Mouse (Mus musculus) E14TG2a.4 (cell line): ENCODE measurements around the gene Hoxa4.

ENCODE experiments used
- H3K27me3 ChIP-seq: 2 replicates; pipeline ENCODE4 v1.6.1; 2014; ENCODE audit warnings: low read length, control low read depth; ENCODE audit not compliant: insufficient read depth
- H3K36me3 ChIP-seq: 2 replicates; pipeline ENCODE4 v1.6.1; 2014; ENCODE audit warnings: low read length, control low read depth; ENCODE audit not compliant: insufficient read depth
- H3K4me1 ChIP-seq: replicated peaks from 2 replicates; pipeline ENCODE4 v1.6.1; 2014; ENCODE audit warnings: low read depth, low read length, control low read depth
- H3K4me3 ChIP-seq: replicated peaks from 2 replicates; pipeline ENCODE4 v1.5.1; 2014; ENCODE audit warnings: mild to moderate bottlenecking, low read length
- H3K9me3 ChIP-seq: 2 replicates; pipeline ENCODE4 v1.6.1; 2014; ENCODE audit warnings: low read length, control low read depth
- CTCF ChIP-seq: conservative IDR thresholded peaks from 2 replicates; pipeline ENCODE4 v1.5.1; 2014; ENCODE audit warnings: low read length
- NANOG ChIP-seq: IDR thresholded peaks from 2 replicates; pipeline ENCODE4 v1.6.1; 2014; ENCODE audit warnings: borderline replicate concordance, low read length, mixed read lengths
- POU5F1 ChIP-seq: IDR thresholded peaks from 2 replicates; pipeline ENCODE4 v1.6.1; 2014; ENCODE audit warnings: low read length, borderline replicate concordance

Gene Hoxa4

DNA sequence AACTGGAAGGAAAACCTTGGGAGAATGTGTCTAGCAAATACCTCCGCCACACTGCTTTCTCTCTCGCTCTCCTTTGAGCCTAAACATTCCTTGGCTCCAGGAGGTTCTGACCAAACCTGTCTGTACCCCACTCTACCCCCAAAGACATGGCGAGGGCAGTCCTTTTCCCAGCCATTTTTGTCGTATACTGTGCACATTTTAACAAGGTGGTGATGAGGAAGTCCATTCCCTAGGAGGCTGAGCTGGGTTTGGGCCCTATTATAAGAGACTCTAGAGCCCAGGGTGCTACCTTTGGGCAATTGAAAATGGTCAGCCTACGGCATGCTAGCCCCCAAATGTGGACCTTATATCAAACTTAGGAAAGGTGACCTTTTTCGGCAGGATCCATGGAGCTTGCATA is 44.3 kb upstream of the Hoxa4 start:
- no peak for TF ChIP-seq POU5F1
- no peak for TF ChIP-seq CTCF
- TF ChIP-seq NANOG: no peak
- Histone ChIP-seq H3K36me3 (no peaks in the 10 kb centered on the region), H3K9me3 (no peaks in the 10 kb centered on the region; the same call in 1 of the 2 replicates), H3K4me1 (peaks cover 43% of the 10 kb centered on the region), H3K27me3 (peaks cover 95% of the 10 kb centered on the region), H3K4me3 (no peak overlapping the region)

DNA sequence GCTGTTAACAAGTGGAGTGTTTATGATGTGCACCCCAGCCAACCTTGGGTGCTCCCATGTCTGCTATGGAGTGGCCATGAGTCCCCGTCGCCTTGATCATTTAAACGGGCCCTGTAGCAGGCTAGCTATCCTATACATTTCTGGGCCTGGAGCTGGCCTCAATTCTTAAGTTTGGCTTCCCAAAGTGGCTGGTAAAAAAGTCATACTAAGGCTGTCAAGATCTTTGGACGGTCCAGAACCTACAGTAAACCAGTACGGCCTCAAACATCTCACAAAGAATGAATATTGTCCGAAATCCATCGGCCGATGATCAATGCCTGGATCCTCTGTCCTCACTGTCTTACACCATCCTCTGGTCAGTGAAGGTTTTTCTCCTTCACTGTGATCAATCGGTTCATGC is 43.7 kb upstream of the Hoxa4 start:
- Histone ChIP-seq H3K4me1 (peaks cover 40% of the 10 kb centered on the region), H3K4me3 (0 out of 2 replicates have a peak overlapping the region, but pooled peaks have one; percentile 65), H3K27me3 (peaks cover 96% of the 10 kb centered on the region), H3K9me3 (no peaks in the 10 kb centered on the region; the same call in 1 of the 2 replicates), H3K36me3 (no peaks in the 10 kb centered on the region)
- TF ChIP-seq NANOG (no peak), POU5F1 (no peak), CTCF (no peak)

DNA sequence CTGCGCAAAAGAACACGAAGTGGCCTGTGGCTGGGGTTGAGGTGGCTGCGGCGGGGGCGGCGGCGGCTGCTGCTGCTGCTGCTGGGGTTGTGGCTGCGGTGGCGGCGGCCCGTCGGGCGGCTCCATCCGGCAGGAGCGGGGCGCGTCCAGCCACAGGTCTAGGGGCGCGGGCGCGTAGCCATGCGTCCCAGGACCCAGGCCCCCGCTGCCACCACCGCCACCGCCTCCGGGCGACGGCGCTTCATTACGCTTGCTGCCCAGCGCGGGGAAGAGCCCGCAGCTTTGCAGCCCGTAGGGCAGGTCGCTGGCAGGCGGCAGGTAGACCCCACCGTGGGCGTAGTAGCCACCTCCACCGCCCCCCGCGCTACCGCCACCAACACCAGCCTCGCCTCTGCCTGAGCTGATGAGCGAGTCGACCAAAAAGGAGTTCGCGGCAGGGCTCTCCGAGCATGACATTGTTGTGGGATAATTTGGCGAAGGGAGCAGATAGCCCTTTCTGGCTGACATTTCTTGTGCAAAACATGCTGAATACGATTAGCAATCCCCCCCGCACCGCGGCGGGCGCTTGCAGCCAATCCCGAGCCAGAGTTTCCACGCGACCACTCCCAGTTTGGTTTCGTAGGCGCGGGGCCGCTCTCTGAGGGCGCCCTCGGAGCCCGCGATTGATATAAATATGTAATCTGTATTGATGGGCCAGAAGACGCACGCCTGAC is 43.0 kb upstream of the Hoxa4 start:
- Histone ChIP-seq H3K36me3 (no peaks in the 10 kb centered on the region), H3K9me3 (no peaks in the 10 kb centered on the region; the same call in 1 of the 2 replicates), H3K4me1 (peaks cover 40% of the 10 kb centered on the region), H3K27me3 (peaks cover 96% of the 10 kb centered on the region), H3K4me3 (peak overlapping the region; percentile 65)
- TF ChIP-seq NANOG: no peak
- no peak for TF ChIP-seq CTCF
- TF ChIP-seq POU5F1: no peak

DNA sequence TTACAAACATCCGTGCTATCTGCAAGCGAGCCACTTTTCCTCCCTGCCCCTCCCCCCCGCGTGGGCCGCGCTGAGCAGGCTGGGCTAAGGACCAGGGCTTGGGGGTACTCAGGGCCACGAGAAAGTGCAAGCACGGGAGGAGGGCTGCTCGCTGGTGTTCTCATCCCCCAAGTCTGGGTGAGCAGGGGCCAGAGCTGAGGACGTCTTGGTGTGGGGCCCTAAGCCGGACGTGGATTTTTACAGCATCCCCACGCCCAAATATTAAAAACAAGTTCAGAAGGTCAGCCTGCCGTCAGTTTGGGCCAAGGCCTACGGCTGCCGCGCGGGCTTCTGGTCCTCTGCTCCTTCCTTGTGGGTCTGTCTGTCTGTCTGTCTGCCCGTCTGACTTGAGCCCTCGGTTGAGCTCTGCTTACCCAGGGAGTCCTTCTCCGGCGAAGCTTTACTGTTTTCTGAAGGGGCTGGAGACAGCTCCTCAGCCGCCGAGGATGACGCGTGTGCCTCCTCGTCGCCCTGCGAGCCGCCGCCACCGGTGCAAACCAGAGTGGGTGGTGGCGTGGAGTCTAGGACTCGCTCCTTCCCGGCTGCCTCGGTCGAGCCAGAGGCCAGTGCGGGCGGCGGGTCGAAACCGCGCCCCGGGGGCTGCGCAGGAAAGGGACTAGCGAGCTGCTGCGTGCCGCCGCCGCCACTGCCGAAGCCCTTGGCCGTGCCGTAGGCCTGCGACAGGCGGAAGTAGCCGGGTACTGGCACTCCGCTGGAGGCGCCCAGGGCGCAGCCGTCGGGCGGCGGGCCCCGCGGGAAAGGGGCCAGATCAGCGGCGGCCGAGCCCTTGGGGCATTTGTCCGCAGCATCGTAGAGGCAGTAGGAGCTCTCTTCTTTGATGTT is 42.2 kb upstream of the Hoxa4 start:
- peak overlapping the region; percentile 65 for H3K4me3 ChIP-seq
- peaks cover 46% of the 10 kb centered on the region for H3K4me1 ChIP-seq
- H3K36me3 ChIP-seq: no peaks in the 10 kb centered on the region
- peaks cover 97% of the 10 kb centered on the region for H3K27me3 ChIP-seq
- no peaks in the 10 kb centered on the region; the same call in 1 of the 2 replicates for H3K9me3 ChIP-seq
- TF ChIP-seq POU5F1 (no peak), CTCF (no peak), NANOG (no peak)

DNA sequence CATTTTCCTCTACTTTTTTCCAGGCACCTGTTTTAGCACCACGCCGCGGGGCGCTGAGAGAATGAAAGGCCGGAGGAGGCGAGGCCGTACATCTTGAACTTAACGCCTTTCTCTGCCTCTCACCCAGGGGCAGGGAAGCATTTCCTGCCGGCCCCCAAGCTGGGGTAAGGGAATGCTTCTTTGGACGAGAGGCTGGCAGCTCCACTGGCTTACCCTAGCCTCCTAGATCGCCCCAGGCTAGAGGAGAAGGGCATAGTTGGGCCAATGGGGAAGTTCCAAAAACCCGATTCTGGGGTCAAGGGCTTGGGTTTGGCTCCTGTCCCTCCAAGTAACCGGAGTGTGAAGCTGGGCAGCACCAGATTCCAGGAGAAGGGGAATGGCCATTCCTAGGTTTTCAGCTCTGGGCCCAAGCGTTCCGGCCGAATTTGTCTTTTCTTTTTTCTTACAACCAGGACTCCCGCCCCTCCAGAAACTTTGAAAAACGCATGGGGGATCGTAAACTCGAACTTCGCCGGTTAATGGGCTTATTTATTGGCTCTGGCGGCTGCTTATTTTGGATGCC is 41.5 kb upstream of the Hoxa4 start:
- H3K4me3 ChIP-seq: peak overlapping the region; percentile 65
- TF ChIP-seq POU5F1: no peak
- TF ChIP-seq NANOG: no peak
- no peak for TF ChIP-seq CTCF
- peaks cover 47% of the 10 kb centered on the region for H3K4me1 ChIP-seq
- no peaks in the 10 kb centered on the region for H3K36me3 ChIP-seq
- H3K9me3 ChIP-seq: no peaks in the 10 kb centered on the region; the same call in 1 of the 2 replicates
- peaks cover 96% of the 10 kb centered on the region for H3K27me3 ChIP-seq

DNA sequence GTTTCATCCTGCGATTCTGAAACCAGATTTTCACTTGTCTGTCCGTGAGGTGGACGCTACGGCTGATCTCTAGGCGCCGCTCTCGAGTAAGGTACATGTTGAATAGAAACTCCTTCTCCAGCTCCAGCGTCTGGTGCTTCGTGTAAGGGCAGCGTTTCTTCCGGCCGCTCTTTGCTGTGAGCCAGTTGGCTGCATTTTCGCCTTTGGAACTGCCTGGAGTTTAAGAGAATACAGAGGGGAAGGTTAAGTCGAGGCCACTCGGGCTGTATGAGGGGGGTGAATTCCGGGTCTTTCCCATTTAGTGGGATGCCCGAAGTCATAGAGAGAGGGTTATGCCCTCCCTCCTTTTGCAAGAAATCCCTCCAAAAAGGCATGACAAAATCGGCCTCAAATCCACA is 41.0 kb upstream of the Hoxa4 start:
- Histone ChIP-seq H3K4me3 (no peak overlapping the region; the same call in 1 of the 2 replicates), H3K4me1 (peaks cover 47% of the 10 kb centered on the region), H3K27me3 (peaks cover 96% of the 10 kb centered on the region), H3K36me3 (no peaks in the 10 kb centered on the region), H3K9me3 (no peaks in the 10 kb centered on the region; the same call in 1 of the 2 replicates)
- TF ChIP-seq CTCF (no peak), POU5F1 (no peak), NANOG (no peak)

DNA sequence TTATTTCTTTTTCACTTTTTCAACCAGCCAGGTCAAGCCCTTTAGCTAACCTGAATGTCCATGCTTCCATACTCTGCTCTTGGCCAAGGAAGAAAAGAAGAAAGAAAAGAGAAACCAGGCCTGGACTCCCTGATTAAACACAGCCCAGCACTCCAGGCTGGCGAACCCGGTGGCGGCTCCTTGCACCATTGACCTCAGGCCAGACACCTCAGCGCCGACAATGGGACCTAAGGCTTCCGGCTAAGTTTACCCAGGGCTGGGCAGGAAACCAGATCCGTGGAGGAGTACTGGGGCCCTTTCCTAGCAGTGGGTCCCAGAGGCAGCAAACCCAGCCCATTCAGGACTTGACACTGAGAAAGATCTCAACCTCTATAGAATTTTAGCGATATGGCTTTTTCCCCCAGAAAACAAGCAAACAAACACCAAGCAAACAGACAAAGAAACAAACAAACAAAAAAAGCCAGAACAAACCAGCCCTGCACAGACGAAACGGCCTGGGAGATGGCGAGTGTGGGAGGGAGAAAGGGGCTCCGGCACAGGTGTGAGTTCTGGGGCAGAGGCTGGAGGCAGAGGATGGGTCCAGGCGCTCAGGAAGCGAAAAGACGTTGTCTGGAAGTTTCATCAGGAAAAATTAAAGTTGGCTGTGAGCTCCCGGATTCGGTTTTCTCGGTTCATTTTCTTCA is 40.5 kb upstream of the Hoxa4 start:
- TF ChIP-seq NANOG: no peak
- no peak for TF ChIP-seq POU5F1
- no peak for TF ChIP-seq CTCF
- peaks cover 96% of the 10 kb centered on the region for H3K27me3 ChIP-seq
- peaks cover 48% of the 10 kb centered on the region for H3K4me1 ChIP-seq
- no peaks in the 10 kb centered on the region; the same call in 1 of the 2 replicates for H3K9me3 ChIP-seq
- H3K36me3 ChIP-seq: no peaks in the 10 kb centered on the region
- no peak overlapping the region for H3K4me3 ChIP-seq
